Mouse (Mus musculus) embryonic facial prominence, embryonic 14.5 days (tissue): Measurements from ENCODE around the gene Cmip. TPM values are rescaled to one million over a fixed set of nuclear protein-coding genes. Genes with fewer than 3 reads are reported as not detected.

Experiments used
- ATAC-seq: fragments of 200-750 bp; cut with Nextera tagmentation; 2 replicates; pipeline ENCODE4 v1.8.0; 2017; ENCODE audit warnings: low read depth, moderate number of reproducible peaks, moderate TSS enrichment
- DNase-seq: peaks from one replicate; pipeline ENCODE4 v3.0.0-alpha.2; 2015; ENCODE audit warnings: low spot score
- H3K27ac ChIP-seq: fragments of 300-500 bp; sonication (generic); replicated peaks from 2 replicates; pipeline ENCODE4 v1.5.1; 2014; ENCODE audit warnings: low read depth, mild to moderate bottlenecking, low read length, moderate library complexity
- H3K27me3 ChIP-seq: fragments of 300-500 bp; sonication (generic); replicated peaks from 2 replicates; pipeline ENCODE4 v1.6.1; 2014; ENCODE audit warnings: low read length; ENCODE audit not compliant: control insufficient read depth, insufficient read depth
- H3K36me3 ChIP-seq: fragments of 300-500 bp; sonication (generic); 2 replicates; pipeline ENCODE4 v1.6.1; 2014; ENCODE audit warnings: low read length, mixed read lengths; ENCODE audit not compliant: control insufficient read depth, insufficient read depth
- H3K4me1 ChIP-seq: fragments of 300-500 bp; sonication (generic); 2 replicates; pipeline ENCODE4 v1.6.1; 2014; ENCODE audit warnings: antibody characterized with exemption, low read length; ENCODE audit not compliant: control insufficient read depth, insufficient read depth
- H3K4me2 ChIP-seq: fragments of 300-500 bp; sonication (generic); 2 replicates; pipeline ENCODE4 v1.6.1; 2014; ENCODE audit warnings: low read depth, mild to moderate bottlenecking, low read length, moderate library complexity, mixed read lengths
- H3K4me3 ChIP-seq: fragments of 300-500 bp; sonication (generic); 2 replicates; pipeline ENCODE4 v1.5.1; 2014; ENCODE audit warnings: low read depth, mild to moderate bottlenecking, low read length
- H3K9ac ChIP-seq: fragments of 300-500 bp; sonication (generic); 2 replicates; pipeline ENCODE4 v1.6.1; 2014; ENCODE audit warnings: low read depth, mild to moderate bottlenecking, low read length, moderate library complexity, mixed read lengths
- H3K9me3 ChIP-seq: fragments of 300-500 bp; sonication (generic); 2 replicates; pipeline ENCODE4 v1.6.1; 2016; ENCODE audit warnings: low read length; ENCODE audit not compliant: control insufficient read depth
- WGBS: fragments of 180-500 bp; shearing (Covaris S2); extraction: QIAGEN DNeasy Blood & Tissue Kit; methylation state at CpG from one replicate; pipeline ENCODE4 v1.1.7; 2014; 5-methylcytosine and 5-hydroxymethylcytosine counted together
- polyA plus RNA-seq: library from polyadenylated mRNA; unstranded; fragments of >200 nt; fragmentation: Nextera tagmentation; extraction: Ambion mirVana; gene quantifications from 2 replicates; pipeline ENCODE4 v1.2.1, GENCODE M21; 2014

The Cmip gene
- polyA plus RNA-seq, 1 experiment from 2014 or later: 27.7 TPM

- H3K36me3 ChIP-seq: no peaks in the 10 kb centered on the region
- H3K4me1 ChIP-seq: peaks cover 42% of the 10 kb centered on the region
- ATAC-seq: no peak
- WGBS: 75% methylated on average over 8 of the region's 8 CpGs
- H3K9ac ChIP-seq: no peak overlapping the region
- H3K4me2 ChIP-seq: no peak overlapping the region
- no peaks in the 10 kb centered on the region for H3K27me3 ChIP-seq
- no peak overlapping the region for H3K27ac ChIP-seq
- no peaks in the 10 kb centered on the region for H3K9me3 ChIP-seq
- H3K4me3 ChIP-seq: no peak overlapping the region
- no peak for DNase-seq
Observed at GRCm38 (mm10) chr8:117307221-117307620, 50.4 kb downstream of the Cmip start.

GRCm38 (mm10) chr8:117308303-117309095 is 51.6 kb downstream of the Cmip start:
- H3K27me3 ChIP-seq: no peaks in the 10 kb centered on the region
- no peaks in the 10 kb centered on the region for H3K36me3 ChIP-seq
- DNase-seq (no peak), ATAC-seq (no peak)
- H3K4me2 ChIP-seq: no peak overlapping the region
- H3K9ac ChIP-seq: no peak overlapping the region
- WGBS: 63% methylated on average over 13 of the region's 13 CpGs
- no peak overlapping the region for H3K4me3 ChIP-seq
- H3K27ac ChIP-seq: no peak overlapping the region
- H3K9me3 ChIP-seq: no peaks in the 10 kb centered on the region
- peaks cover 41% of the 10 kb centered on the region for H3K4me1 ChIP-seq

- Histone ChIP-seq H3K4me3 (no peak overlapping the region), H3K9me3 (no peaks in the 10 kb centered on the region), H3K4me2 (no peak overlapping the region), H3K27me3 (no peaks in the 10 kb centered on the region), H3K9ac (no peak overlapping the region), H3K4me1 (peaks cover 38% of the 10 kb centered on the region), H3K27ac (no peak overlapping the region), H3K36me3 (no peaks in the 10 kb centered on the region)
- ATAC-seq: no peak
- DNase-seq: no peak
- 85% methylated on average over 12 of the region's 12 CpGs for WGBS
Observed at GRCm38 (mm10) chr8:117309653-117310274, 52.9 kb downstream of the Cmip start.

- Histone ChIP-seq H3K36me3 (no peaks in the 10 kb centered on the region), H3K9ac (no peak overlapping the region), H3K4me3 (no peak overlapping the region), H3K4me1 (peaks cover 37% of the 10 kb centered on the region), H3K4me2 (no peak overlapping the region), H3K9me3 (no peaks in the 10 kb centered on the region), H3K27me3 (no peaks in the 10 kb centered on the region), H3K27ac (no peak overlapping the region)
- WGBS: 72% methylated on average over 8 of the region's 8 CpGs
- no peak for ATAC-seq
- DNase-seq: no peak
Observed at GRCm38 (mm10) chr8:117310961-117311561, 54.2 kb downstream of the Cmip start.

GRCm38 (mm10) chr8:117314308-117314953 is 57.6 kb downstream of the Cmip start:
- no peaks in the 10 kb centered on the region for H3K9me3 ChIP-seq
- no peak overlapping the region; the same call in 1 of the 2 replicates for H3K27ac ChIP-seq
- no peaks in the 10 kb centered on the region for H3K36me3 ChIP-seq
- no peak overlapping the region for H3K9ac ChIP-seq
- DNase-seq: peak; percentile 84
- H3K4me1 ChIP-seq: peaks cover 23% of the 10 kb centered on the region
- WGBS: 17% methylated on average over 7 of the region's 8 CpGs
- no peaks in the 10 kb centered on the region for H3K27me3 ChIP-seq
- no peak overlapping the region for H3K4me2 ChIP-seq
- peak; percentile 86 for ATAC-seq
- no peak overlapping the region for H3K4me3 ChIP-seq

GRCm38 (mm10) chr8:117315727-117316126 is 58.9 kb downstream of the Cmip start:
- no peak for ATAC-seq

GRCm38 (mm10) chr8:117317478-117317877 is 60.6 kb downstream of the Cmip start:
- no peak for ATAC-seq
- Histone ChIP-seq H3K36me3 (no peaks in the 10 kb centered on the region), H3K27ac (no peak overlapping the region), H3K27me3 (no peaks in the 10 kb centered on the region), H3K9ac (no peak overlapping the region), H3K9me3 (no peaks in the 10 kb centered on the region), H3K4me1 (peaks cover 24% of the 10 kb centered on the region), H3K4me2 (no peak overlapping the region), H3K4me3 (no peak overlapping the region)
- DNase-seq: no peak
- WGBS: 90% methylated on average over 8 of the region's 8 CpGs

More at GRCm38 (mm10) chr8:117315727-117316126, 58.9 kb downstream of the Cmip start:
- no peak for DNase-seq
- no peaks in the 10 kb centered on the region for H3K27me3 ChIP-seq
- H3K4me3 ChIP-seq: no peak overlapping the region
- no peak overlapping the region for H3K27ac ChIP-seq
- H3K9ac ChIP-seq: no peak overlapping the region
- H3K9me3 ChIP-seq: no peaks in the 10 kb centered on the region
- no peak overlapping the region for H3K4me2 ChIP-seq
- WGBS: 90% methylated on average over 16 of the region's 16 CpGs
- peaks cover 23% of the 10 kb centered on the region for H3K4me1 ChIP-seq
- H3K36me3 ChIP-seq: no peaks in the 10 kb centered on the region

- Histone ChIP-seq H3K27me3 (no peaks in the 10 kb centered on the region), H3K9ac (no peak overlapping the region), H3K27ac (no peak overlapping the region), H3K4me2 (no peak overlapping the region), H3K9me3 (no peaks in the 10 kb centered on the region), H3K4me1 (peaks cover 21% of the 10 kb centered on the region), H3K4me3 (no peak overlapping the region), H3K36me3 (no peaks in the 10 kb centered on the region)
- ATAC-seq: no peak
- no peak for DNase-seq
- 71% methylated on average over 26 of the region's 26 CpGs for WGBS
Observed at GRCm38 (mm10) chr8:117318911-117319826, 62.3 kb downstream of the Cmip start.
